Mouse (Mus musculus) Muller cell, postnatal 12 days (primary cell): ENCODE measurements around the gene Pfkl.
"Not testable (repeated sequence)": the region's sequence is repeated elsewhere in the genome, so short reads cannot be mapped to it uniquely, and the experiment has no call there.

Source experiments
- DNase-seq: peaks from one replicate; pipeline ENCODE4 v3.0.0-alpha.2; 2015; ENCODE audit errors: inconsistent ontology term

Gene Pfkl

GRCm38 (mm10) chr10:78009945-78010293, at the start of gene Pfkl:
Gene Pfkl (minus strand): TSS chr10:78010083.
- no peak for DNase-seq

- no peak for DNase-seq
Observed at GRCm38 (mm10) chr10:78057056-78057455, 47.2 kb upstream of the Pfkl start.

DNA sequence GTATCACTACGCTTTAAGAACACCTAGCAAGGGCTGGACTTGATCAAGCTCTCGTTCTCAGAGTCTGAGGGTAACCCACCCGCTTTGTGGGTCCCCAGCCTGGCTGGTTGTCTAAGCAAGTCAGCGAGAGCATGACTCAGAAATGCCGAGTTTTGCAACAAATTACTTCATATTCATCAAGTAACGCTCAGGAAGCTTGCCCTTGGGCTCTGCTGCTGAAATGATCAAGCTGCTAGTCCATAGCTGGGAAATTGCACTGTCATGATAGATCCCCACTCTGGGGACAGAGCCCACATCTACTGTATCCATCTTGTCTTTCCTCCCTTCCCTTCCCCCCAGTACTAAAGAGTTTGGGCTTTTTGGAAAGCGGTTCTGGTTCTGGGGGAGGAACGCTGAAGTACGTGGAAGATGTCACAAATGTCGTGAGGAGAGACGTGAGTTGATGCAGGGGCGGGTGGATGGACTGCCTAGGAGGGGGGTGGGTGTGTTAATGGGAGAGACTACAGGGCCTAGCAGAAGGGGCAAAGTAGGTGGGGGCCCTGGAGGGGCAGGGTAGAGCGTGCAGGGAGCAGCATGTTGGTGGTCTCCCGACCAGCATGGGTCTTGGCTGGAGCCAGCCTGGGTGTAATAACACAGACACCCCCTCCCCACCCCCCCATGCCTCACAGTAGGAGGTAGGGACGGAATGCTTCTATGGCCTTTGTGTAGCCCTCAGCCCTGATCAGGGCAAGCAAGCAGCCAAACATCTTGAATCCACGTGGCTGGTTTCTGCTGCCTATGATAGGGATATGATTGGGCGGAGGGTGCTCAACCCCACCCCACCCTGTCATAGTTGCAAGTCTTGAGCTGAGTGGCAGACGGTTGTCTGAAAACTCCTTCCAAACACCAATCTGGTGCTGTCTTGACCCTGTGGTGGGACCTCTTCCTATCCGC, 45.0 kb upstream of the Pfkl start:
- DNase-seq, result no peak

DNA sequence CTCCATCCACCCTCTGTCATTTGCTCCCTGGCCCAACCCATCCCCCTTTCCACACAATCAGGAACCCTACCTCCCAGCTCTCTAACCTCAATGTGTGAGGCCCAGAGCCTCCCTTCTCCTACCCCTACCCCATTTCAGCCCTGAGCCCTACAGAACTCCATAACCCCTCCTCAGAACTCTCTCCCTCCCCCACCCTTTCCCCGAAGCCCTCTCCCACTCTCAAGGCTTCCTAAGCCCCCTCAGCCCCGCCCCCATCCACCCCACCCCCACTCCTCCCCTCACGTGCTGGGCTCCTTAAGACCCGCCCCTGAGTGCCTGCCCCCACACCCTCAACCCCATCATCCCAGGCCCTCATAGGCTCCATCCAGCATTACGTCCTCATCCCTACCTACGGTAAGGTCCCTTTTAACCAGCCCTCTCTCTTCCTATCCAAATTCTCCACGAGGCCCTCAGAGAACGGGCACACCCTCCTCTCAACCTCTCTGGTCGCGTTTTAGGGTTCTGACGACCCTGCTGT, 39.7 kb upstream of the Pfkl start:
- no peak for DNase-seq

GRCm38 (mm10) chr10:78048061-78048730, 38.3 kb upstream of the Pfkl start:
- DNase-seq, result no peak

DNA sequence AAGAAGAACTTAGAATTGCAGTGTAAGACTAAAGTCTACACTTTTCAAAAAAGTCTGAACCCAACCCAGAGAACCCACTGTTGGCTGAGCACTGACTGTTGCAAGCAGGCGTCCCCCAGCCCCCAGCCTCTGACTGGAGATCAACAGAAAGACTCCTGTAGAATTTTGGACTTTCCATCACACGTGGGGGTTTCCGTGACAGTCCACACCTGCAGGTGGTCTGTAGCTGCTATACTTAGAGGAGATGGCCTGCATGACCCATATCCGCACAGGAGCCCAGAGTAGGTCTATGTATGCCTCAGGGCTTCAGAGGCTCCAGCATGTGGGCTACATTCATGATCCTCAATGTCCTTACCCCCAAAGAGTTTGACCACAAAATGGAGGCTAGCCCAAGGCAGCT, 36.5 kb upstream of the Pfkl start:
- no peak for DNase-seq

GRCm38 (mm10) chr10:78044531-78044930, 34.6 kb upstream of the Pfkl start:
- DNase-seq, result no peak

GRCm38 (mm10) chr10:78043406-78043836, 33.5 kb upstream of the Pfkl start, which contains the start of gene Aire:
Gene Aire (minus strand): TSS chr10:78043610.
- peak; percentile 61 for DNase-seq

DNA sequence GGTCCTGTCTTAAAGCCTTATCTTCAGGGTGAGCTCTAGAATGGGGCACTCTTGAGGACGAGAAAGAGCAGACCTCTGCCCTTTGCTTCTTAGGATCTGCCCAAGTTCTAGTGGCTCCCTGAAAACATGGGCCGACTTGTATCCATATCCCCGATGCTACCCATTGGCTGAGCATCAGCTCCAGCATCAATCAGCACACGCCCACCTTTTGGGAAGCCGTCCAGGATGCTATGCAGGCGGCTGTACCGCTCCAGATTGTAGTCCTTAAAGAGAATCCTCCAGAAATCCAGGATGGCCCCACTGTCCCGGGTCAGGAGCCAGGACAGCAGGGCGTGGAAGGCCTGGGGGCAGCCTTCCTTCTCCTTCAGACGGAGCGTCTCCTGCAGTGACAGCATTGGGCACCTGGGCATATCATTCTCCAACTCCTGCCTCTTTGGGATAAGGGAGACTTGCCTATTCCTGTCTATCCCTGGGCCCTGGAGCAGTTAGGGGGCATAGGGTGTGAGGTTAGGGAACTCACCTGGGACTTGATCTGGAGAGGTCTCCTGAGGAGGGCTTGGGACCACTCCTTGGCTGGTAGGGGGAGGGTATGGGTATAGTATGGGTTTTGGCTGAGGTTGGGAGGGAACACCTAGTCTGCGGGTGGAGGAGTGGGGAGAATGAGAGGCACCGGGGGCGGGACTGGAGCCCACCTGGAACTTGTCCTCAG, 33.0 kb upstream of the Pfkl start:
- no peak for DNase-seq

DNA sequence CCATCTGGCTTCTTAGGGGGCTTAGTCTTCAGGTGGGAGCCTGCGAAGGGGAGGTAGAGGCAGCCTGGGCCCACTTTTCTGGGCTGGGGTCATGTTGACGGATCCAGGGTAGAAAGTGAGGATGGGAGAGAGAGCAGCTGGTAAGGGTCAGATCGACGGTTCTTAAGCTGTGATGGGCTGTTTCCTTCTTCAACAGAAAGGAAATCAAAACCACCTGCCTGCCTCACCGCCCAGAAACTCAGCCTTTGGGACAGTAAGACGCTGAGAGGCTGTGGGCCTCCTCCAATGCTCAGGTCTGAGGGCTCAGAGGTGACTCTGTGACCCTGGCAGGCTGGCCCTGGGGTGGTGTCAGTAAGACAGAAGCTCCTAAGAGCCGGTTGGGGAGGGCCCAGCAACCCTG, 32.2 kb upstream of the Pfkl start:
- DNase-seq, result no peak

DNA sequence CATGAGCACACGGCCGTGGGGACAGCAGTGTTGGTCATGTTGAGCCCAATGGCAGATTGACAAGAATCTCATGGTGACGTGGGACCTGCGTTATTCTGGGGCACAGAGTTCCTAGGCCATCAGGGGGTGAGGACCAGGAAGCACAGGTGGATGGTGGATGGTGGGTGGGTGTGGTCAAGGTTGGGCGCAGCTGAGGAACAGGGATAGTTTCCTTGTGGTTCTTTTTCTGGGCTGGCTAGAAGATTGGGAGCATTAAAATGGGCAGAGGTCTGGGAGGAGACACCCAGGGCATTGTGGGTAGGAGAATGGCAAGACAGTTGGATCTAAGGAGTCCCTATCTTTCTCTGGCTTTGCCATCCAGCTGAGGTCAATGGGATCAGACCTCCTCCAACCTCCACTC, 31.8 kb upstream of the Pfkl start, which contains the start of gene Dnmt3l:
Dnmt3l (plus strand) TSS at position 301 of the 400 bp plus-strand sequence.
- DNase-seq, result no peak

DNA sequence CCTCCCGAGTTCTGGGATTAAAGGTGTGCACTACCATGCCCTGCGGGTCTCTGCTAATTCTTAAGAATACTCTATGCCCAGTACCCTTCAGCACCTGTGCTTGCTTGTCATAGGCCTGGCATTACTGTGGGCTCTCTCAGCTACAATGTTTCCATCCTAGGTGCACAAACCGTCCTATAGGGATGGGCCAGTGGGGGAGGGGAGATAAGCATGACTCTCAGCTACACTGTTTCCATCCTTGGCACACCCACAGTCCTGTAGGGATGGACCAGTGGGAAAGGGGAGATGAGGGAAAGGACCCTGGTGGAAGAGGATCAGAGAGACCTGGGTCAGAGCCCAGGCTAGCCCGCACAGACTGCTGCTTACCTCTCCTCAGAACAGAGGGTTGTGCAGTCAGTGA, 27.3 kb upstream of the Pfkl start:
- no peak for DNase-seq

DNA sequence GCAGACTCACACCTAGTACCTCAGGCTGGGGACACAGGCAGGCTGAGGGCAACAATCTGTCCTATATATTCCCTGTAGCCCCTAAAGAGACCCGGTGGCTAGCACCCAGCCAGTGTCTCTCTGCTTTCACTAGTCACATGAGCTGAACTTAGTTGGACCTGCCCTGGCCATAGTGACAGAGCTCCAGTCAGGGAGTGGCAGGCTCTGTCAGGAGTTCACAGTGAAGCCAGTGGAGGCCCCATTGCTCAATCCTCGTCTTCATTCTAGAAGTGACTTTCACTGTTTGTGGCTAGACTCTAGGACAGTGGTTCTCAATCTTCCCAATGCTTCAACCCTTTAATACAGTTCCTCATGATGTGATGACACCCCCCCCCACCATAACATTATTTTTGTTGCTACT, 22.1 kb upstream of the Pfkl start:
- no peak for DNase-seq

DNA sequence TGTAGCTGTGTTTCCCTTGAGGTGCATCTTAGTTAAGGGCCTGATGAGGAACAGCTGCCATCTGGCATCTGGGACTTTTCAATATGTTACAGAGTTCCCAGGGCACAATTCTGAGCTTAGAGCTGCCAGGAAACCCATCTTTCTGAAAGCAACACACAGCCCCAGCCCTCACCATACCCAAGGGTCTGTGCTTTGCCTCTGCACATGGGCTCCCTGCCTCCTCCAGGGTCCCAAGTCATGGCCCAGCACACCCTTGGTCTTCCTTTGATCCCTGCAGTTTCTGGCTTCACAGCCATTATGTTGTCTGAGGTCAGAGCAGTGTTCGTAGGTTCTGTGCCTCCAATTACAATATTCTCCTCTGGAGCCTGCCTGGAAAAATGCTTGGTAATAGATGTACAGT, 19.2 kb upstream of the Pfkl start:
- no peak for DNase-seq

GRCm38 (mm10) chr10:78028129-78028528, 18.2 kb upstream of the Pfkl start:
- DNase-seq, result peak; percentile 57

GRCm38 (mm10) chr10:78025453-78025852, 15.6 kb upstream of the Pfkl start:
- not testable (repeated sequence) for DNase-seq

GRCm38 (mm10) chr10:78019984-78020383, 10.1 kb upstream of the Pfkl start:
- DNase-seq, result not testable (repeated sequence)

DNA sequence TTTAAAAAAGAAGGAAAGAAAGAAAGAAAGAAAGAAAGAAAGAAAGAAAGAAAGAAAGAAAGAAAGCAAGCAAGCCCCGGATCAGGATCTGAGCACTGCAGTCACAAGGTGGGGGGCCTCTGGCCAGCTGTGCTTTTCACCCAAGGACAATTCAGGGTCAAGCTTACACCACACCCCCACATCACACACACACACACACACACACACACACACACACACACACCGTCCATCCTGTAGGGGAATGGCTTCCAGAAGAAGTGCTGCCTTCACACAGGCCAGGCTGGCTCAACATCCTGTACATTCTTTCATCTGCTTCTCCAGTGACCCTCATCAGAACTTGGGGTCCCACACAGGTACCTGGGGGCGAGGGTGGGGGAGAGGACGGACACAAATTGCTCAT, 9.4 kb upstream of the Pfkl start:
- no peak for DNase-seq

- peak; percentile 80 for DNase-seq
Observed at GRCm38 (mm10) chr10:78018797-78019203, 8.9 kb upstream of the Pfkl start.

DNA sequence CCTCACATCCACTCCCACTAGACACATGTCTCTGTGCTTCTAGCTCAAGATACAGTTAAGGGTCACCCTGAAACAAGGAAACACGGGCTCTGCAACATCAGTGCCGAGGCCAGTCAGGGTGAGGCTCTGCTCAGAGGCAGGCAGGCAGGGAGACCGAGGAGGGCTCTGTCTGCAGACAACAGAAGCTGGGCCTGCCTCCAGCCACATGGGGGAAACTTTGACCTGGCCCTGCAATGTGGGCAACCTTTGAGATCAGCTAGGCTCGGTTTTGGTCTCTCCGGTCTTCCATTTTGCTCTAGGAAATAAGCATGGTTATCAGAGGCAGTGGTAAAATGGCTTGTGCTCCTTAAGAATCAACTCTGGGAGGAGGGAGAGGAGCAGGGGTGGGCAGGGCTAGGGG, 6.5 kb upstream of the Pfkl start:
- DNase-seq, result no peak

- no peak for DNase-seq
Observed at GRCm38 (mm10) chr10:78015489-78015888, 5.6 kb upstream of the Pfkl start.
